Mouse (Mus musculus): Measurements from ENCODE around the gene Epha8. TPM values are rescaled to one million over a fixed set of nuclear protein-coding genes. Genes with fewer than 3 reads are reported as not detected.

Gene Epha8
- polyA plus RNA-seq, 1 experiment from 2014 or later = 0.63 TPM

- no peaks in the 10 kb centered on the region for H3K9me3 ChIP-seq (replicated peaks; ENCODE audit: low read length)
- DNase-seq (ENCODE audit: low spot score) = peak; percentile 69
- H3K27me3 ChIP-seq (ENCODE audit: insufficient read depth, low read length) = no peaks in the 10 kb centered on the region
- H3K4me2 ChIP-seq (ENCODE audit: low read length) = no peak overlapping the region
- 66% methylated on average over 11 of the region's 11 CpGs for WGBS
- H3K9ac ChIP-seq (ENCODE audit: low read depth, low read length) = no peak overlapping the region
- H3K36me3 ChIP-seq (ENCODE audit: insufficient read depth, low read length) = no peaks in the 10 kb centered on the region
- no peak overlapping the region for H3K4me3 ChIP-seq (replicated peaks; ENCODE audit: low read depth, low read length)
- peak; percentile 16; the same call in 1 of the 2 replicates for ATAC-seq (replicated peaks; ENCODE audit: low FRiP score, low read depth)
- no peaks in the 10 kb centered on the region for H3K4me1 ChIP-seq (replicated peaks; ENCODE audit: insufficient read depth, low read length)
- TF ChIP-seq CTCF (IDR thresholded peaks at IDR 0.05; ENCODE audit: low read depth) = no peak
- no peak overlapping the region for H3K27ac ChIP-seq
These were observed 11.9 kb downstream of the Epha8 start for GRCm38 (mm10) chr4:136944558-136945350.

- Histone ChIP-seq H3K4me3 (replicated peaks; ENCODE audit: low read depth, low read length) (no peak overlapping the region), H3K27me3 (ENCODE audit: insufficient read depth, low read length) (no peaks in the 10 kb centered on the region), H3K27ac (no peak overlapping the region), H3K4me2 (ENCODE audit: low read length) (no peak overlapping the region), H3K4me1 (replicated peaks; ENCODE audit: insufficient read depth, low read length) (no peaks in the 10 kb centered on the region), H3K9ac (ENCODE audit: low read depth, low read length) (no peak overlapping the region), H3K36me3 (ENCODE audit: insufficient read depth, low read length) (no peaks in the 10 kb centered on the region), H3K9me3 (replicated peaks; ENCODE audit: low read length) (no peaks in the 10 kb centered on the region)
- ATAC-seq (replicated peaks; ENCODE audit: low FRiP score, low read depth) = no peak
- WGBS = 25% methylated on average over 13 of the region's 13 CpGs
- no peak for DNase-seq (ENCODE audit: low spot score)
- TF ChIP-seq CTCF (IDR thresholded peaks at IDR 0.05; ENCODE audit: low read depth) = no peak
These were observed 13.4 kb downstream of the Epha8 start for GRCm38 (mm10) chr4:136943175-136943574.

- H3K36me3 ChIP-seq (ENCODE audit: insufficient read depth, low read length) = no peaks in the 10 kb centered on the region
- H3K9me3 ChIP-seq (replicated peaks; ENCODE audit: low read length) = no peaks in the 10 kb centered on the region
- no peak overlapping the region for H3K4me2 ChIP-seq (ENCODE audit: low read length)
- ATAC-seq (replicated peaks; ENCODE audit: low FRiP score, low read depth) = no peak
- no peaks in the 10 kb centered on the region for H3K27me3 ChIP-seq (ENCODE audit: insufficient read depth, low read length)
- TF ChIP-seq CTCF (IDR thresholded peaks at IDR 0.05; ENCODE audit: low read depth) = no peak
- 29% methylated on average over 18 of the region's 18 CpGs for WGBS
- H3K4me1 ChIP-seq (replicated peaks; ENCODE audit: insufficient read depth, low read length) = no peaks in the 10 kb centered on the region
- no peak overlapping the region for H3K9ac ChIP-seq (ENCODE audit: low read depth, low read length)
- DNase-seq (ENCODE audit: low spot score) = no peak
- H3K27ac ChIP-seq = no peak overlapping the region
- H3K4me3 ChIP-seq (replicated peaks; ENCODE audit: low read depth, low read length) = no peak overlapping the region
These were observed 13.9 kb downstream of the Epha8 start for GRCm38 (mm10) chr4:136942761-136943160.

GRCm38 (mm10) chr4:136937935-136938334 lies 18.7 kb downstream of the Epha8 start:
- no peak overlapping the region for H3K9ac ChIP-seq (ENCODE audit: low read depth, low read length)
- no peak overlapping the region for H3K27ac ChIP-seq
- DNase-seq (ENCODE audit: low spot score) (no peak), ATAC-seq (replicated peaks; ENCODE audit: low FRiP score, low read depth) (no peak)
- no peak for TF ChIP-seq CTCF (IDR thresholded peaks at IDR 0.05; ENCODE audit: low read depth)
- no peaks in the 10 kb centered on the region for H3K27me3 ChIP-seq (ENCODE audit: insufficient read depth, low read length)
- H3K4me2 ChIP-seq (ENCODE audit: low read length) = no peak overlapping the region
- 86% methylated on average over 5 of the region's 5 CpGs for WGBS
- H3K36me3 ChIP-seq (ENCODE audit: insufficient read depth, low read length) = no peaks in the 10 kb centered on the region
- H3K9me3 ChIP-seq (replicated peaks; ENCODE audit: low read length) = no peaks in the 10 kb centered on the region
- H3K4me1 ChIP-seq (replicated peaks; ENCODE audit: insufficient read depth, low read length) = no peaks in the 10 kb centered on the region
- no peak overlapping the region for H3K4me3 ChIP-seq (replicated peaks; ENCODE audit: low read depth, low read length)

- no peak overlapping the region for H3K9ac ChIP-seq (ENCODE audit: low read depth, low read length)
- no peak for ATAC-seq (replicated peaks; ENCODE audit: low FRiP score, low read depth)
- H3K4me1 ChIP-seq (replicated peaks; ENCODE audit: insufficient read depth, low read length) = no peaks in the 10 kb centered on the region
- H3K4me2 ChIP-seq (ENCODE audit: low read length) = no peak overlapping the region
- WGBS = 72% methylated on average over 4 of the region's 4 CpGs
- no peak overlapping the region for H3K27ac ChIP-seq
- no peak for DNase-seq (ENCODE audit: low spot score)
- H3K27me3 ChIP-seq (ENCODE audit: insufficient read depth, low read length) = no peaks in the 10 kb centered on the region
- H3K9me3 ChIP-seq (replicated peaks; ENCODE audit: low read length) = no peaks in the 10 kb centered on the region
- TF ChIP-seq CTCF (IDR thresholded peaks at IDR 0.05; ENCODE audit: low read depth) = no peak
- no peak overlapping the region for H3K4me3 ChIP-seq (replicated peaks; ENCODE audit: low read depth, low read length)
- no peaks in the 10 kb centered on the region for H3K36me3 ChIP-seq (ENCODE audit: insufficient read depth, low read length)
These were observed 19.3 kb downstream of the Epha8 start for GRCm38 (mm10) chr4:136937344-136937743.

GRCm38 (mm10) chr4:136934746-136935613 lies 21.6 kb downstream of the Epha8 start:
- no peaks in the 10 kb centered on the region for H3K36me3 ChIP-seq (ENCODE audit: insufficient read depth, low read length)
- no peak overlapping the region for H3K4me2 ChIP-seq (ENCODE audit: low read length)
- H3K4me1 ChIP-seq (replicated peaks; ENCODE audit: insufficient read depth, low read length) = no peaks in the 10 kb centered on the region
- H3K27me3 ChIP-seq (ENCODE audit: insufficient read depth, low read length) = no peaks in the 10 kb centered on the region
- WGBS = 48% methylated on average over 18 of the region's 18 CpGs
- H3K4me3 ChIP-seq (replicated peaks; ENCODE audit: low read depth, low read length) = no peak overlapping the region
- DNase-seq (ENCODE audit: low spot score) (peak; percentile 33), ATAC-seq (replicated peaks; ENCODE audit: low FRiP score, low read depth) (no peak)
- no peaks in the 10 kb centered on the region for H3K9me3 ChIP-seq (replicated peaks; ENCODE audit: low read length)
- no peak overlapping the region for H3K9ac ChIP-seq (ENCODE audit: low read depth, low read length)
- no peak for TF ChIP-seq CTCF (IDR thresholded peaks at IDR 0.05; ENCODE audit: low read depth)
- H3K27ac ChIP-seq = no peak overlapping the region
